Mouse (Mus musculus) cerebellum, adult 2 months (tissue): ENCODE measurements around the gene Fam214a.

Experiments used
- CTCF ChIP-seq: fragments of 200-500 bp; IDR thresholded peaks from 2 replicates; pipeline ENCODE4 v1.5.1; 2011; ENCODE audit warnings: low read depth, mild to moderate bottlenecking, control low read depth, low read length, moderate library complexity, borderline replicate concordance; ENCODE audit not compliant: insufficient read depth
- POLR2A ChIP-seq: fragments of 200-500 bp; IDR thresholded peaks from 2 replicates; pipeline ENCODE4 v1.6.1; 2011; ENCODE audit warnings: low read length, control low read depth, borderline replicate concordance; ENCODE audit not compliant: insufficient read depth

DNA sequence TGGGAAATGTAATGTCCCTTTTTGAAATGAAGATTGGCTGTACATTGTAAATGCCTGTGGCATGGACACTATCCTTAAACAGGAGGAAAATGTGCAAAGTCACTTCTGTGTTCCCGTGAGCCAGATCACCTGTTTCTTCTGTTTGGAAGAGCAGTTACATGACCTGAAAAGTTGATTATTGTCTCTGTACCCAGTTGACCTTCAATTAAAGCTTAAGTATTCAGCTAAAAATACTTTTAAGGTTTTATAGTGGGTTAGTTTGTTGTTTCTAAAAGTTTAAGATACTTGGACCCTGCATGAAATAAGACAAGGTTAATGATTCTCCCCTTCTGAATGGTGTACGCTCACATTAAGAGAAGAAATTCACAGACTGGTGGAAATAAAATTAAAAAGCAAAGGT, 87.9 kb downstream of the Fam214a start:
- TF ChIP-seq CTCF = no peak
- TF ChIP-seq POLR2A = no peak
